Mouse (Mus musculus) embryonic fibroblast, embryonic 13.5 days (primary cell): Measurements from ENCODE around the gene Tenm2.

Source experiments
- CTCF ChIP-seq: IDR thresholded peaks from 2 replicates; pipeline ENCODE4 v1.5.1; 2011; ENCODE audit warnings: mild to moderate bottlenecking, control low read depth, low read length, moderate library complexity, borderline replicate concordance; ENCODE audit not compliant: insufficient read depth
- POLR2A ChIP-seq: IDR thresholded peaks from 2 replicates; pipeline ENCODE4 v1.6.1; 2011; ENCODE audit warnings: low read depth, mild to moderate bottlenecking, control low read depth, low read length, moderate library complexity

GRCm38 (mm10) chr11:36220651-36221050, 1015.1 kb downstream of the Tenm2 start:
- no peak for TF ChIP-seq CTCF
- TF ChIP-seq POLR2A, result no peak
